Mouse (Mus musculus) cerebellum, adult 11 months (tissue): Measurements from ENCODE around the gene Plcg2.

ENCODE experiments used
- DNase-seq: peaks from one replicate; pipeline ENCODE4 v3.0.0; 2022

Plcg2 gene

DNA sequence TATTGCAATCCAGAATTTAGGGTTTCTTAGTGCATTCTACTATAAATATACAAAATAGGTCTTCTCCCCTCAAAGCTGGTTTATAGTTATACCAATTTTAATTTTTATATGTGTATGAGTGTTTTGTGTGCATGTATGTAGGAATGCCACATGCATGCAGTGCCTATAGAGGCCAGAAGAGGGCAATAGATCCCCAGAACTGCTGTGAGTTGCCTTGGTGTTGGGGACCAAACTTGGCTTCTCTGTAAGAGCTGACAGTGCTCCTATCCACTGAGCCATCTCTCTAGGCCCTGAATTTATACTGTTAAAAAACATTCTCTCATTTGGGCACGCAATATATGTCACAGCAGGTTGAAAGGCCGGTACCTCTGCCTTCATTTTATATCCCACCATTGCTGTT, 147.9 kb downstream of the Plcg2 start:
- DNase-seq = no peak

DNA sequence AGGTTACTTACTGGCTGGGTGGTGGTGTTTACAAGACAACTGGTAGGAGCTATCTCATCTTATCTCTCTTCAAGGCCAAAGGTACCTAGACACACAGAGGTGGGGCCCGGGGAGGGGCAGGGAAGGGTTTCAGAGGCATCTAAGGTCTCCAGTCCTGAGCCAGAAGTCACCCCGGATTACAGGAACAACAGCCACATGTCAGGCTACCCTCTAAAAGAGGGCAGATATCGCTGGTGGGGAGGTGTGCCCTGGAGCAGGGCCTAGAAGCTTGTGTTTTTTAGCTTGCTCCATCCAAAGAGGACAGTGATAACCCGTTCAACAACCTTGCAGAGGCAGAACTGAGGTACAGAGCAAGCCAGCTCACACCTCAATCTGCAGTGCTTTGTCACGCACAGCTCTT, 148.3 kb downstream of the Plcg2 start:
- no peak for DNase-seq

DNA sequence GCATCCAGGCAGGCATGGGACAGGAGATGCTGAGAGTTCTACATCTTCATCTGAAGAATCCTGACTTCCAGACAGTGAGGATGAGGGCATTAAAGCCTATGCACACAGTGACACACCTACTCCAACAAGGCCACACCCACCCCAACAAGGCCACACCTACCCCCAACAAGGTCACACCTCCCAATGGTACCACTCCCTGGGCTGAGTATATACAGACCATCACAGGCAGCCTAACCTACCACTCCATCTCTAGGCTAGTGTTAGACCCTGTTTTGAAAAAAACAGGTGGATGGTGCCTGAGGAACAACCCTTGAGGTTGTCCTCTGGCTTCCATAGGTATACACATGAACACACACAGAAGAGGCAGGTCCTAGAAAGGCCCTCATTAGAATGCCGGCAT, 154.2 kb downstream of the Plcg2 start:
- DNase-seq = no peak

DNA sequence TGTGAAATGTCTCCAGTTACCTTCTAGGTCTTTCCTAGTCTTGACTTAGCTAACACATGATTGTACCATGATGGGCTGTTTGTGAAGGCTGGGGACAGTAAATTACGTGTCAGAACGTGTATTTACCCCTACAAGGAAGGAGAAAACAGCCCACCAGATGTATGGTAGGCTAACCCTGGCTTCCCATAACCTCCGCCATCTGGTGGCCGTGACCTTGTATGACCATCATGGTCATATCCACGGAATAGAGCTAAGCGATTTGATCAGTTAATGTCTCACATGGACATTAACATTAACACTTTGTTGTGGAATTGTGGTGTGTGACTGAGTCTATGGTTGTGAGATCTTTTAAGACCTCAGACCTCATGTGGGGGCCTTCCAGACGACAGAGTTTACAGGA, 160.9 kb downstream of the Plcg2 start:
- no peak for DNase-seq

DNA sequence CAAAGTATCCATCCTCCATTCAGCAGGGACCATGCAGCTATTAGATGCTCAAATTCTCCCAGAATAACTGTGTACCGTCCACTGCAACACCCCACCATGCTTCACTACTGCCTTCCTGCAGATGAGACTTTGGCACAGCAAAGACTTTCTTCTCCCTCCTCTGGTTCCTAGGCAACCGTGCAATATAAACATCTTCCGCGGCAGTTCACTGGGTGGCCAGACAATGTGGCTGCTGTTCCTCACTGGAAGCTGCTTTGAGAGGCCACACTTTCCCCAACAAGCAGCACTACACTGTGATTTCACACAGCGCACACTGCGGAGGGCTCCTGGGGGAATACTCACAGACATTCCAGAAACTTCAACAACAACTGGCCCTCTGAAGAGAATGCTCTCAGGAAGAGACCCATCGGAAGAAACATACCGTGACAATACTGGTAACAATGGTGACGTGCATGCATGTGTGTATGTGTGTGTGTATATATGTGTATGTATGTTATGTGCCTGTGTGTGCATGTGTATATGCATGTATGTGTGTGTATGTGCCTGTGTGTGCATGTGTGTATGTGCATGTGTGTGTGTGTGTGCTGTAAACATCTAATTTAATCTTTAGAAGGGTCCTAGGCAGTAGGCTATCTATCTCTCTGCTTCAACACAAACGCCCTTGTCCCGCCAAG, 162.4 kb downstream of the Plcg2 start:
- no peak for DNase-seq

DNA sequence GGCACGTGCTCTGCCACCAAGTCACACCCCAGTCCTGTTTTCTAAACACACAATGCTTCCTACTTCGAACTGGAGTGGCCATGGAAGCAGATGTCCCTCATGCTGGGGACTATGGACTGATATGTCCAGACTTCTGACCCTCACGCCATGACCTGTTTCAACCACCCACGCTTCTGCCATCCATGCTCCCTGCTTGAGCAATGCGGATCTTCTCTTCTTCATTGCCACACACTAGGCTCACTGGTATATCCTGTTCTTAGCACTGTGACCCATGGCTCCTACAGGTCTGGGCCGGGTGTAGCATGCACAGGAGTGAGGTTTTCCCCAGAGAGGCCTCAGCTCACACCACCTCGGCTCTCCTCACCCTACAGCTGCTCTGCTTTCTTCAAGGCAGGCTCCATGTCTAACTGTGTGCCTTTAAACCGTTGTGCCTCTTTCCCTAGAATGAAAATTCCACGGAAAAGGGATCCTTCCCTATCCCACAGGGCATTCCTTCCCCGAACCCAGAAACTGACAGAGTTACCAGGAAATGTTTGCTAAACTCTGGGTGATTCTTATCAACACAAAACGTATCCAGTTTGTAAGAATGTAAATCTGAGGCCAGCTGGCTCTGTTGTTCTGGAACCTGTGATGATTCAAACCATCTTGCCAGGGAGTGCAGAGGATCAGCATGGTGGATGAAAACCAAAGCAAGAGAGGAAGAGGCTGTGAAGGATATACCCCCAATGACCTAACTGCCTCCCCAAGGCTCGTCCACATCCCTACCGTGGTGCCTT, 169.4 kb downstream of the Plcg2 start:
- DNase-seq = no peak

DNA sequence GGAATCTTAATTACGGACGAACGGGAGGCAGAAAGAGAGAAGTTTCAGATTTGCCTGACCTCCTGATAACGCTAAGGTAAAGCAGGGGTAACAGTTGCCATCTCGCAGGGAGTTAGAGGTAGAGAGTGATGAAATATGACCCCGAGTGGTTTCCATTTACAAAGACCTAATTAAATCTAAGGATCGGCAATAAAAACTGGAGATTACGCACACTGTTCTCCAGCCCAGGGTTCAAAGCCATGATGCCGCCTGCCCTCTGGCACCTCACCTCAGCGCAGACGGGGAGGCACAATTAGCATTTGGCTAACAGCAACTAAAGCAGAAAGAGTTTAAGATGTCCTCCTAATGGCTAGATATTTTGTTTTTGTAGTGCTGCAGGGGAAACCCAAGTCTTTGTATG, 172.4 kb downstream of the Plcg2 start:
- no peak for DNase-seq

DNA sequence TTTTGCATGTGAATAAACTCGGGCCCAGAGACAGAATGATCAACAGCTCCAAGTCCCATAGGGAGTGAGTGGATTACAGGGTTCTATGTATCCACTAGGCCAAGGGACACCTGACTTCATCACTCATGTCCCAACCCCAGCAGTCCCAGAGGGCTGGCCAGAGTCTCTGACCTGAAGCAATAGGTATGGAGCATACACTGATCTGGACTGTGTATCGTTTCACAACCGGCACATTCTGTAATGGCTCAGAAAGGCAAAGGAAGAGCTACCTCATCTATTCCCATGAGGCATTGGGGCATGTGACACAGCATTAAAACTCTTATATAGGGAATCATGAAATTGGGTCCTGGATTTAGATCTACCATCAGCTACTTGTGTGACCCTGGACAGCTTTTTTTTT, 174.5 kb downstream of the Plcg2 start:
- DNase-seq = no peak

DNA sequence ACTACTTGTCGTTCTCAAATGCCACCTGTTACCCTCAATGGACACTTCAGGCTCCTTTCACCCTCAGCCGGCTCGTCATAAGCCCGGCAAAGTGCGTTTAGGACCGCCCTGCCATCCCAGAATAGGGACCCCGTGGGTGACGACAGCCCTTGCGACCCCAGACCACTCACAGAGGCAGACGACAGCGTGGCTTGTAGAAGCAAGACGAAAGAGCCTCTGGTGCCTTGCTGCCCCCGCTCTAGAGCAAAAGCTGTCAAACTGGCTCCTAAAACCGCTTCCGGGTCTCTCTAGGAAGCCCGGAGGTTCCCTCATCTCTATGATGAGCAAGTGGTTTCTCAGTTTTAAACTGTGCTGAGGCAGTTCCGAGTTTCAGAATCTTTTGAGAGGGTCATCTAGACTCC, 175.3 kb downstream of the Plcg2 start, which contains the start of gene Sdr42e1:
Gene Sdr42e1 (minus strand): TSS at position 260 of the 401 bp plus-strand sequence.
- no peak for DNase-seq

DNA sequence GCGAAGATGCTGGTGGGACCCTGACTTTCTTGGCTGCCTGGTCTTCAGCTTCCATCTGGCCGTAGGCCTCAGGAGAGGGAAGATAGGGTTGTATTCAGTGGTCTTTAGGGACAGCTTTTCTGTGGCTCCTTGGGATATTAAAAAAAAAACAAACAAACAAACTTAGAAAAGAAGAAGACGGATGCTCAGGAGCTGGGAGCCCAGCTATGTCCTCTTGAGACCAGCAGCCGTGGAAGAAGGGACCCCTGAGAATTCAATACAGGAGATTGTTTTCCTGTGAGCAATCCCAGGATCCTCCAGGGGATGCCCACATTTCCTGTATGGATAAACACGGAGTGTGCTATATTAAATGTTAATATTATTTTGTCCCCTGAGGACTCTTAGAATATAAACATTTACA, 177.1 kb downstream of the Plcg2 start:
- no peak for DNase-seq

DNA sequence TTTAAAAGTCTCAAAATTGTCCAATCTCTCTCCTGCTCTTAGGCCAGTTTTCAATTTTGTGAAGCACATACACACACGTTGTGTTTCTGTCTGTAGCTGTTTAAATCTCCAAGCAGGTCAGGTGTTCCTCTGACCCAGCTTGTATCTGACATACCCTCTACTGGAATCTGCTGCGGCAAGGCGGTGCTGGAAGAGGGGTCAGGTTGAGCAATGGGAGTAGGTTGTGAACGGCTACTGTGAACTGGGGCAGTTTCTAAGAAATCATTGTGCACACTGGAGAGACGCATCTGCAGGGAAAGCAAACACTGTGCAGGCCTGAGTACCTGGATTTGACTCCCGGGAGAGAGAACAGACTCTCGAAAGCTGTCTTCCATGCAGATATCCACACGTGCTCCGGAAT, 178.4 kb downstream of the Plcg2 start:
- DNase-seq = no peak

DNA sequence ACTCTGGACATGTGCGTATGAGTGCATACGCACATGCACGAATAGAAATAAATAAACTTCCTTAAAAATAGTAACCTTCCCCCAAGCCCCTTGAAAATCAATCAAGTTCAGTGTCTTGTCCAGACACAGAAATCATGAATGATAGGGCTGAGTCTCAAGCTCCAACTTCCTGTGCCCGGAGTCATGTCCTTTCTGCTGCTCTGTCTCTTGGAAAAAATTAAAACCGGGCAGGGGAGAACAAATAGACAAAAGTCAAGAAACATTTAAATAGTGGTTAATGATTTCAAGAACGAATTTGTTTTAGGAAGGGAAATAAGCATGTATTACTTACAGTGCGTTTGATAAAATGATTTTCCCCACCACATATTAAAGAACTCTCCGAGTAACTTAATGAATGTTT, 178.9 kb downstream of the Plcg2 start:
- no peak for DNase-seq

DNA sequence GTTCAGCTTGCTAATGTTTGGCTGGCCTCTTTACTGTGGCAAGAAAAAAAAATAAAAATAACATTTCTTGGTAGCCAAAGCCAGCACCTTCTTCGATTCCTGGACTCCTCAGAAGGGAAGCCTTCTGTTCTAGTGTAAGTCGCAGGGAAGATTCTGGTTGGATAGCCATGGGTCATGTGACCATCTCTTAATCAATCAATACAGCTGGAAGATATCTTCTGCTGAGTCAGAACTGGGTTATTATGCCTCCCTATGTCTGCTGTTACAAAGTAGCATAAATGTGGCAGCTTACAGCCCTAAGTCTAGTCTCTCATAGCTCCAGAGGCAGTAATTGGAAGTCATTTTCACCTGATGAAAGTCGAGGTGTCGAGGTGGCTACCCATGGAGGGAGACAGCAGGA, 180.6 kb downstream of the Plcg2 start:
- DNase-seq = no peak

DNA sequence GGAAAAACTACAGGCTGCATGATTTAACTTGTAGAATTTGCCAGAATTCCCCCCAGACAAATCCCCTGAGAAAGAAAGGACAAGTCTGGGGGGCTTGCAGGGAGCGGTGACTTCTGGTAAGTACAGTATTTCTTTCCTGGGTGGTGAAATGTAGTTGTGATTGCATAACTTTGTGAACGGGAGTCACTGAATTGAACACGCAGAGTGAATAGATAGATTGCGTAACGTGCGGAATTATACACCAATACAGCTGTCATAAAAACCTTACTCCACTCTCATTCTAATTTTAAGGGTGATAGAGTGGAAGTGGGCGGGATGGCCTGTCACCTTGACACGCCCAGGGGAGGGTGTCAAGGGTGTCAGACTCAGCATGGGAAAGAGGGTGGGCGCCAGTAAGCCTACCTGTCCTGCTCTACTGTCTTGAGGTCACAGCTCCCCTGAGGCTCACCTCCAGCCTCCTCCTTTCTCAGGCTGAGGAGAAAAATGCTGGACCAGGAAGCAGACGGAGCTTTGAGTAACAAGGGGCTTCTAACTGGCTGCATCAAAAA, 185.9 kb downstream of the Plcg2 start:
- DNase-seq = no peak

DNA sequence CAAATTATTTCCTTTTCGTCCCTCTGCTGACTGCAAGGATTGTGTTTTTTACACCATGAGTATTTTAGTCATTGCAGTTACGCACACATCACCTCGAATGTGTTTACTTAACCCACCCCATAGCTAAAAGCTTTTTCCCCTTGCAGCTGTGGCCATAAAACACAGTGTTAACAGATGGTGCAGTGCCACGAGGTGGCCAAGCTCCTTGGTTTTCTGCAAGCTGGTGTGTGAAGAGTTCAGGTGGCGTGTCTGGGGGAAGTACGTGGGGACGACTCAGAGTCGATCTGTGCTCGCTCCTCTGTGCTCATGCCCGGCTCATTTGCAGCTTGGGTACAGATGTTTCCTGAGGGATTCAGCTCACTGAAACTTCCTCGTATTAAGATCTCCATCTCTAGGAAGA, 186.4 kb downstream of the Plcg2 start:
- DNase-seq = no peak
